Mouse (Mus musculus): ENCODE measurements around the gene Trhr2. TPM values are rescaled to one million over a fixed set of nuclear protein-coding genes. Genes with fewer than 3 reads are reported as not detected.

The Trhr2 gene
- polyA plus RNA-seq, 1 experiment from 2014 or later, result not detected

DNA sequence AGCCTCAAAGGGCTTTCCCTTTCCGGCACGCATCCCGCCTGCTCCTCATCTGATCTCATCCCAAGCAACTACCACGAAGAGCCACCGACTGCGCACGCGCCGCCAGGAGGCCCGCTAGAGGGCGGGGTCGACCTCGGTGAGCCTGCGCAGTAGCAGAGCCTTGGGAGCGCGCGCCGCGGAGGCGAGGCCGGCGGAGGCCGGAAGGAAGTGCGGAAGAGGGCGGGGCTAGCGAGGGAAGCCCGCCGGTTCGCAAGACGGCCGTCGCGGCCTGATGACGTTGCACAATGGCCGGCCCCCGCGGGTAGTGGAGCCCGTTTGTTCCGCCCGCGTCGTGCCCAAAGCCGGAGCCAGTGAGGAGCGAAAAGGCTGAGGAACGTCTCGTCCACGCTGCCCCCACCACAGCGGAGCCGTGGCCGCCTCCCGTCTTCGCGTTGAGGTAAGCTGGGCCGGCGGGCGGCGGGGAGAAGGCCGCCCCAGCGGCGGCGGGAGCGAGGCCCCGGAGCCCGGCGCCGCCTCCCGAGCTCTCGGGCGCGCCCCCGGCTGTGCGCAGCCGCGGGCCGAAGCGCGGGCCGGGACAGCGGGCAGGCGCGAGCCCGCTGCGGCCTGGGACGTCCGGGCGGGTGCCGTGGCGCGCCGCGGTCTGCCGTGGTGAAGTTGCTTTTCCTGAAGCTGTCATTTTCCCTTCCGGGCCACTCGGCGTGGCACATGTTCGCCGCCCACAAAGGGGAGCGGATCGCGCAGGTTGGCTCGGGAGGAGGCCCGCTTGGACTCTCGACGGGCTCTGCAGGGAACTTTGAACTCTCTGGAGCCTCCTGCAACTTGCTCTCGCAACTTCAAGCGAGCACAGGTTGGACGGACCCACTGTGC, 16.1 kb upstream of the Trhr2 start, which contains the start of gene Zc3h18:
Gene Zc3h18, plus strand, starts transcription at position 245 of the 867 bp plus-strand sequence.
- Histone ChIP-seq H3K9me3 (ENCODE audit: control insufficient read depth, low read length) (no peaks in the 10 kb centered on the region), H3K27me3 (ENCODE audit: control insufficient read depth, insufficient read depth, low read length) (no peaks in the 10 kb centered on the region), H3K4me2 (replicated peaks) (peak within 1 kb of the TSS; percentile 88), H3K36me3 (replicated peaks; ENCODE audit: control insufficient read depth, insufficient read depth) (peaks cover 19% of the 10 kb centered on the region), H3K4me3 (replicated peaks; ENCODE audit: low read length) (peak within 1 kb of the TSS; percentile 78), H3K9ac (peak within 1 kb of the TSS; percentile 74), H3K4me1 (replicated peaks; ENCODE audit: control insufficient read depth, insufficient read depth, low read length) (peaks cover 19% of the 10 kb centered on the region), H3K27ac (peak within 1 kb of the TSS; percentile 91)
- peak; percentile 94 for ATAC-seq (ENCODE audit: low FRiP score)
- under 1% methylated on average over 90 of the region's 107 CpGs for WGBS
- peak; percentile 100 for DNase-seq (ENCODE audit: low spot score)

DNA sequence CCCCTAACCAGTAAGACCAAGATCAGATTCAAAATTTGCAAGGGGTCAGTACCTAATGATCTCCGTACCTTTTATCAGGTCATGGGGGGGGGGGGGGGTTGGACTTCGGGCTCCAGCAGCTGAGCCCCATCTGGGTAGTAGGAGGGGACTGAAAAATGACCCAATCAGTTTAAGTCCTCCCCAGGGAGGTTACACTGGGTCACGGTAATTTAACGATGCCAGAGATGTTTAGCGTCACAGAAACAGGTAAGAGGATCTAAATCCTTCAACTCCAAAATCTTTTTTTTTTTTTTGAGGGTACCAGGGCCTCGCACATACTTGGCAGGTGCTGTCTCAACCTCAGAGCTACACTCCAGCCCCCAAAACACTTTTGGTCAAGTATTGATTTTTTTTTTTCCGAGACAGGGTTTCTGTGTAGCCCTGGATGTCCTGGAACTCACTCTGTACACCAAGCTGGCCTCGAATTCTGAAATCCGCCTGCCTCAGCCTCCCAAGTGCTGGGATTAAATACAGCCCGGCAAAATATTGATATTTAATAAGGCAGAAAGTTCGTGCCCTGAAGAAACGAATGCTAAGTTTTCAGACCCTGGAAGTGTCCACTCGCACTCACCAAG, 15.3 kb upstream of the Trhr2 start:
- peaks cover 16% of the 10 kb centered on the region for H3K36me3 ChIP-seq (replicated peaks; ENCODE audit: control insufficient read depth, insufficient read depth)
- peak overlapping the region; percentile 72 for H3K27ac ChIP-seq
- H3K9ac ChIP-seq, result peak overlapping the region; percentile 63
- no peaks in the 10 kb centered on the region for H3K27me3 ChIP-seq (ENCODE audit: control insufficient read depth, insufficient read depth, low read length)
- H3K4me3 ChIP-seq (replicated peaks; ENCODE audit: low read length), result peak overlapping the region; percentile 78
- no peaks in the 10 kb centered on the region for H3K9me3 ChIP-seq (ENCODE audit: control insufficient read depth, low read length)
- WGBS, result 29% methylated on average over 13 of the region's 13 CpGs
- peak overlapping the region; percentile 68 for H3K4me2 ChIP-seq (replicated peaks)
- DNase-seq (ENCODE audit: low spot score) (no peak), ATAC-seq (ENCODE audit: low FRiP score) (peak; percentile 10; the same call in 1 of the 2 replicates)
- H3K4me1 ChIP-seq (replicated peaks; ENCODE audit: control insufficient read depth, insufficient read depth, low read length), result peaks cover 19% of the 10 kb centered on the region

DNA sequence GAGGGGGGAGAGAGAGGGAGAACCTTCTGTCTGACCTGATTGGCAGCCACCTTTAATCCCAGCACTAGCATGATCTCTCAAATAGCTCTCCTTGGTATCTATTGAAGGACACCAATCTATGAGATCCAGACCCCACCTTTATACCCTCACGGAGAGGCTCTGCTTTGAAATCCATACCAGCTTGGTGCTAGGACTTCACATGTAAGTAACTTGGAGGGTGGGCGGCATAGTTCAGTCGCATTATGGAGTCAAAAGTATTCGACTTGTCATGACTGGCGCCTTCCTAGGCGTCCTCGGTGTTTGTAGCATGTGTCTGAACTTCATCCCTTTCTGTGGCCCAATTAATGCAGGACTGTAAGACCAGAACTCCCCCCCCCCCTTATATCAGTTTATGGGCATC, 14.8 kb upstream of the Trhr2 start:
- Histone ChIP-seq H3K9ac (no peak overlapping the region), H3K4me2 (replicated peaks) (no peak overlapping the region; the same call in 1 of the 2 replicates), H3K27me3 (ENCODE audit: control insufficient read depth, insufficient read depth, low read length) (no peaks in the 10 kb centered on the region), H3K27ac (no peak overlapping the region), H3K4me1 (replicated peaks; ENCODE audit: control insufficient read depth, insufficient read depth, low read length) (peaks cover 19% of the 10 kb centered on the region), H3K4me3 (replicated peaks; ENCODE audit: low read length) (no peak overlapping the region), H3K36me3 (replicated peaks; ENCODE audit: control insufficient read depth, insufficient read depth) (peaks cover 10% of the 10 kb centered on the region), H3K9me3 (ENCODE audit: control insufficient read depth, low read length) (no peaks in the 10 kb centered on the region)
- WGBS, result 95% methylated on average over 7 of the region's 7 CpGs
- ATAC-seq (ENCODE audit: low FRiP score) (no peak), DNase-seq (ENCODE audit: low spot score) (no peak)

DNA sequence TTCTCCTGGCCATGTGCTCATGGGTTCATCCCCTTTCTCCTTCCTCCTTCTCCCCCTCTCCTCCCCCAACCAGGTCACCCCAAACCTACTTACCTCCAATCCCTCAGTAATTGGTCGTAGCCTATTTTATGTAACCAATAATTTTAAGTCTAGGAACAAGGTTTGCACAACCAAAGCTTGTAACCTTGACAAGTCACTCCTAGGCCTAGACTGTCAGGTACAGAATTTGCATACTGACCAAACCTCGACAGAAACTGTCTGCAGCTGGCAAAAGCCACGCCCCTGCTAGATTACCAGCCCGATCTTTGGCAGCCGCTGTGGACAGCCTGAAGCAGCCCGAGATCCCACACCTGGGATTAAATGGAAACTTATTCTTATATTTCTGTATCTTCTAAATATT, 11.2 kb upstream of the Trhr2 start:
- no peak overlapping the region for H3K4me3 ChIP-seq (replicated peaks; ENCODE audit: low read length)
- no peak for ATAC-seq (ENCODE audit: low FRiP score)

GRCm38 (mm10) chr8:122369665-122370064, 9.1 kb upstream of the Trhr2 start:
- Histone ChIP-seq H3K27me3 (ENCODE audit: control insufficient read depth, insufficient read depth, low read length) (no peaks in the 10 kb centered on the region), H3K36me3 (replicated peaks; ENCODE audit: control insufficient read depth, insufficient read depth) (no peaks in the 10 kb centered on the region), H3K4me1 (replicated peaks; ENCODE audit: control insufficient read depth, insufficient read depth, low read length) (no peaks in the 10 kb centered on the region), H3K9ac (no peak overlapping the region), H3K9me3 (ENCODE audit: control insufficient read depth, low read length) (no peaks in the 10 kb centered on the region), H3K27ac (no peak overlapping the region), H3K4me3 (replicated peaks; ENCODE audit: low read length) (no peak overlapping the region), H3K4me2 (replicated peaks) (no peak overlapping the region)
- ATAC-seq (ENCODE audit: low FRiP score) (no peak), DNase-seq (ENCODE audit: low spot score) (peak; percentile 77)
- WGBS, result 9% methylated on average over 9 of the region's 9 CpGs

More for the DNA sequence above, 11.2 kb upstream of the Trhr2 start:
- H3K9ac ChIP-seq, result no peak overlapping the region
- H3K4me1 ChIP-seq (replicated peaks; ENCODE audit: control insufficient read depth, insufficient read depth, low read length), result peaks cover 6% of the 10 kb centered on the region; the same call in 1 of the 2 replicates
- no peak overlapping the region for H3K27ac ChIP-seq
- H3K27me3 ChIP-seq (ENCODE audit: control insufficient read depth, insufficient read depth, low read length), result no peaks in the 10 kb centered on the region
- H3K9me3 ChIP-seq (ENCODE audit: control insufficient read depth, low read length), result no peaks in the 10 kb centered on the region
- H3K36me3 ChIP-seq (replicated peaks; ENCODE audit: control insufficient read depth, insufficient read depth), result no peaks in the 10 kb centered on the region
- DNase-seq (ENCODE audit: low spot score), result no peak
- 74% methylated on average over 6 of the region's 6 CpGs for WGBS
- no peak overlapping the region for H3K4me2 ChIP-seq (replicated peaks)

DNA sequence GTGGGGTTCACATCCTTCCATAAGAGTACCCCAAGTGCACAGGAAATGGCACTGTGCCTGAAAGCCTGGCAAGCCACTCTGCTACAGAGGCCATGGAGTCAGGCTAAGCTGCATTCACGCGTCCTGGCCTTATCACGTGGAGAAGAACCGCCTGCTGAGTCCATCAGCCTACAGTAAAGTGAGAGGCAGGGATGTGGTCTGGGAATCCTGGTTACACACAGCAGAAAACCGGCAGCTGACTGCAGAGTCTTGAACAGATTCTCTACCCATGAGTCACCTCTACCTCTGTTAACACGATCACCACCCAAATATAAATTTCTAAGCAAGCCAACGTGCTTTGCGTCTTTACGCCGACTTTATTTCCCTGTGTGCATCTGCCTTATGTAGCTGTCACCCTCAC, 7.9 kb upstream of the Trhr2 start:
- Histone ChIP-seq H3K4me3 (replicated peaks; ENCODE audit: low read length) (no peak overlapping the region), H3K36me3 (replicated peaks; ENCODE audit: control insufficient read depth, insufficient read depth) (no peaks in the 10 kb centered on the region), H3K9me3 (ENCODE audit: control insufficient read depth, low read length) (no peaks in the 10 kb centered on the region), H3K4me1 (replicated peaks; ENCODE audit: control insufficient read depth, insufficient read depth, low read length) (no peaks in the 10 kb centered on the region), H3K9ac (no peak overlapping the region), H3K27ac (no peak overlapping the region), H3K4me2 (replicated peaks) (no peak overlapping the region), H3K27me3 (ENCODE audit: control insufficient read depth, insufficient read depth, low read length) (no peaks in the 10 kb centered on the region)
- 78% methylated on average over 10 of the region's 10 CpGs for WGBS
- no peak for ATAC-seq (ENCODE audit: low FRiP score)
- DNase-seq (ENCODE audit: low spot score), result no peak

GRCm38 (mm10) chr8:122362967-122363366, 2.4 kb upstream of the Trhr2 start:
- H3K9ac ChIP-seq, result no peak overlapping the region
- DNase-seq (ENCODE audit: low spot score), result no peak
- no peak overlapping the region for H3K4me3 ChIP-seq (replicated peaks; ENCODE audit: low read length)
- ATAC-seq (ENCODE audit: low FRiP score), result no peak
- no peaks in the 10 kb centered on the region for H3K36me3 ChIP-seq (replicated peaks; ENCODE audit: control insufficient read depth, insufficient read depth)
- H3K9me3 ChIP-seq (ENCODE audit: control insufficient read depth, low read length), result no peaks in the 10 kb centered on the region
- WGBS, result 34% methylated on average over 6 of the region's 8 CpGs
- H3K4me2 ChIP-seq (replicated peaks), result no peak overlapping the region
- H3K27me3 ChIP-seq (ENCODE audit: control insufficient read depth, insufficient read depth, low read length), result no peaks in the 10 kb centered on the region
- H3K4me1 ChIP-seq (replicated peaks; ENCODE audit: control insufficient read depth, insufficient read depth, low read length), result no peaks in the 10 kb centered on the region
- H3K27ac ChIP-seq, result no peak overlapping the region

DNA sequence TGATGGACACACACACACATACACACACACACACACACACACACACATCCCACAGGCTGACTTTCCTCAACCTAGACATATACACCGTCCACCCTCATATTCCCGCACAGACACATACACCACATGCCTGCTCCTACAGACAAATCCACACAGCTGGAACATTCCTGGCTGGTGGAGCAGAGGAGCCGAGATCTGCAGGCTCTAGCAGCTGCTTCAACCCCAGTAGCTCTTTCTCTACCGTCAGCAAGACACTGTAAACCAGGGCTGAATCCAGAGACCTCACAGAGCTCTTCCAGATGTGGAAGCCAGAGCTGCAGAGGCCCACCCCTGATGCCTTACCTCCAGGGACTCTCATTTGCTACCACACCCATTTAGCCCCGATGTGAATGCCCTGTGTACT, 1.7 kb upstream of the Trhr2 start:
- no peaks in the 10 kb centered on the region for H3K36me3 ChIP-seq (replicated peaks; ENCODE audit: control insufficient read depth, insufficient read depth)
- no peak overlapping the region for H3K27ac ChIP-seq
- no peak overlapping the region for H3K9ac ChIP-seq
- ATAC-seq (ENCODE audit: low FRiP score) (no peak), DNase-seq (ENCODE audit: low spot score) (no peak)
- no peaks in the 10 kb centered on the region for H3K9me3 ChIP-seq (ENCODE audit: control insufficient read depth, low read length)
- no peak overlapping the region for H3K4me3 ChIP-seq (replicated peaks; ENCODE audit: low read length)
- H3K4me1 ChIP-seq (replicated peaks; ENCODE audit: control insufficient read depth, insufficient read depth, low read length), result 0 out of 2 replicates have a peak, but pooled peaks cover 3% of the 10 kb centered on the region
- no peaks in the 10 kb centered on the region for H3K27me3 ChIP-seq (ENCODE audit: control insufficient read depth, insufficient read depth, low read length)
- 52% methylated on average over 5 of the region's 5 CpGs for WGBS
- H3K4me2 ChIP-seq (replicated peaks), result no peak overlapping the region

GRCm38 (mm10) chr8:122359111-122359775, 1.3 kb downstream of the Trhr2 start:
- Histone ChIP-seq H3K36me3 (replicated peaks; ENCODE audit: control insufficient read depth, insufficient read depth) (no peaks in the 10 kb centered on the region), H3K27me3 (ENCODE audit: control insufficient read depth, insufficient read depth, low read length) (no peaks in the 10 kb centered on the region), H3K4me2 (replicated peaks) (no peak overlapping the region), H3K27ac (no peak overlapping the region), H3K9me3 (ENCODE audit: control insufficient read depth, low read length) (no peaks in the 10 kb centered on the region), H3K4me3 (replicated peaks; ENCODE audit: low read length) (no peak overlapping the region), H3K4me1 (replicated peaks; ENCODE audit: control insufficient read depth, insufficient read depth, low read length) (peaks cover 3% of the 10 kb centered on the region; the same call in 1 of the 2 replicates), H3K9ac (no peak overlapping the region)
- WGBS, result 76% methylated on average over 15 of the region's 15 CpGs
- DNase-seq (ENCODE audit: low spot score) (no peak), ATAC-seq (ENCODE audit: low FRiP score) (no peak)

All from hindbrain, embryonic 14.5 days (tissue).